Mouse (Mus musculus): ENCODE data around the gene Gm5751. TPM values are rescaled to one million over a fixed set of nuclear protein-coding genes. Genes with fewer than 3 reads are reported as not detected.
"Not testable (repeated sequence)": the region's sequence is repeated elsewhere in the genome, so short reads cannot be mapped to it uniquely, and the experiment has no call there.

Gene Gm5751
- polyA plus RNA-seq (2015; fragmentation: Nextera tagmentation; extraction: Ambion mirVana), result not detected in 2 replicates

GRCm38 (mm10) chrX:8873953-8874352 is at the start of gene Gm5751:
Gm5751 (plus strand) TSS chrX:8874253.
- 91% methylated on average over 3 of the region's 4 CpGs for WGBS
- H3K27ac ChIP-seq (replicated peaks); H3K4me3 ChIP-seq; H3K27me3 ChIP-seq; ATAC-seq (ENCODE audit: low read depth); H3K9ac ChIP-seq; H3K9me3 ChIP-seq; H3K4me2 ChIP-seq; H3K36me3 ChIP-seq; H3K4me1 ChIP-seq (replicated peaks): not testable (repeated sequence)

GRCm38 (mm10) chrX:8832043-8832442 is 42.0 kb upstream of the Gm5751 start:
- H3K4me2 ChIP-seq, result no peak overlapping the region
- H3K4me1 ChIP-seq (replicated peaks), result no peaks in the 10 kb centered on the region
- H3K27me3 ChIP-seq, result no peaks in the 10 kb centered on the region
- H3K9ac ChIP-seq, result no peak overlapping the region
- no peaks in the 10 kb centered on the region for H3K9me3 ChIP-seq
- no peaks in the 10 kb centered on the region for H3K36me3 ChIP-seq
- H3K4me3 ChIP-seq, result no peak overlapping the region
- no peak overlapping the region for H3K27ac ChIP-seq (replicated peaks)
- ATAC-seq (ENCODE audit: low read depth), result no peak

DNA sequence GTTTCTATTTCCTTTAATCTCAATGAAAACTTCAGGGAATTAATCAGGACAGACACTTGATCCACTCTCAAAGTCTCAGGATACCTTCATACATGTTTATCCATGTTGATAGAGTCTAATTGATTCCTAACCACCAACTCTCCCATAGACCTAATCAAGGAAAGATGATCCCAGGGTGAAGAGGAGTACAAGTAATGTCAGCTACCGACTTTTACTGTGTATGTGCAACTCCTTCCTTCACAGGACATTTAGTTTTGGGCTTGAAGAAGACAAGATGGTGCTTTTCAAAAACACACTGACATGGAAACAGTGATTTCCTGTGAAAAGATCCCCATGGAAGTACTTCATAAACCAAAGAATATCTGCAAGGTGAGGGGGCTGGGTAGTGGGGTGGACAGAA is 30.4 kb upstream of the Gm5751 start, which contains the start of gene Gm6592:
Gene Gm6592 (plus strand): TSS at position 301 of the 400 bp plus-strand sequence.
- Histone ChIP-seq H3K36me3 (no peaks in the 10 kb centered on the region), H3K4me2 (no peak within 1 kb of the TSS), H3K9ac (no peak within 1 kb of the TSS), H3K9me3 (no peaks in the 10 kb centered on the region), H3K4me1 (replicated peaks) (no peaks in the 10 kb centered on the region), H3K27ac (replicated peaks) (no peak within 1 kb of the TSS), H3K4me3 (no peak within 1 kb of the TSS), H3K27me3 (no peaks in the 10 kb centered on the region)
- no peak for ATAC-seq (ENCODE audit: low read depth)
- WGBS, result 78% methylated on average over 1 of the region's 1 CpGs

GRCm38 (mm10) chrX:8852486-8852885 is 21.6 kb upstream of the Gm5751 start:
- H3K4me1 ChIP-seq (replicated peaks), result no peaks in the 10 kb centered on the region
- no peak overlapping the region for H3K27ac ChIP-seq (replicated peaks)
- ATAC-seq (ENCODE audit: low read depth), result no peak
- no peaks in the 10 kb centered on the region for H3K27me3 ChIP-seq
- 87% methylated on average over 10 of the region's 10 CpGs for WGBS
- no peaks in the 10 kb centered on the region for H3K9me3 ChIP-seq
- no peaks in the 10 kb centered on the region for H3K36me3 ChIP-seq
- no peak overlapping the region for H3K9ac ChIP-seq
- no peak overlapping the region for H3K4me3 ChIP-seq
- no peak overlapping the region for H3K4me2 ChIP-seq

GRCm38 (mm10) chrX:8864331-8864730 is 9.7 kb upstream of the Gm5751 start:
- not testable (repeated sequence) for H3K4me2 ChIP-seq; H3K4me3 ChIP-seq; H3K27ac ChIP-seq (replicated peaks); H3K27me3 ChIP-seq; H3K36me3 ChIP-seq; H3K9me3 ChIP-seq; ATAC-seq (ENCODE audit: low read depth); H3K4me1 ChIP-seq (replicated peaks); H3K9ac ChIP-seq
- WGBS, result 5% methylated on average over 3 of the region's 3 CpGs

GRCm38 (mm10) chrX:8884336-8884735 is 10.3 kb downstream of the Gm5751 start:
- Histone ChIP-seq H3K9ac (no peak overlapping the region), H3K27ac (replicated peaks) (no peak overlapping the region), H3K27me3 (no peaks in the 10 kb centered on the region), H3K36me3 (peaks cover 8% of the 10 kb centered on the region; the same call in 1 of the 2 replicates), H3K4me1 (replicated peaks) (no peaks in the 10 kb centered on the region), H3K9me3 (no peaks in the 10 kb centered on the region), H3K4me2 (no peak overlapping the region), H3K4me3 (no peak overlapping the region)
- 67% methylated on average over 4 of the region's 4 CpGs for WGBS
- ATAC-seq (ENCODE audit: low read depth), result no peak

DNA sequence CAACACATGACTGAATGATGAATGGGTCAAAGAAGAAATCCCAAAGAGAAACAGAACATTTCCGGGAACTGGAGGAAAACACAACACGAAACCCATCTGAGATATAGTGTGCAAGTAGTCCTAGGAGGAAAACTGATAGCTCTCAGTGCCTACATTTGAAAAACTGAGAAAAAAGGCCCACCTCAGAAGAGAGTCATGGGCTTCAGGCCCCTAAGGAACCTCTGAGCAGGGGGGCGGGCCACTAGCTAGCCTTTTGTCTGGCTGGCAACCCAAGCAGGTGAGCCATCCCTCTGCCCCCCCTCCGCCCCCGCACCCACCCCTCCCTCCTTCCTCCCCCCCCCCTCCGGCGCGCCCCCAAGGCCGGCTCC is 17.9 kb downstream of the Gm5751 start:
- H3K4me2 ChIP-seq, result peak overlapping the region; percentile 64
- H3K9ac ChIP-seq, result peak overlapping the region; percentile 87
- H3K27me3 ChIP-seq, result no peaks in the 10 kb centered on the region
- peak; percentile 57 for ATAC-seq (ENCODE audit: low read depth)
- peak overlapping the region; percentile 90 for H3K27ac ChIP-seq (replicated peaks)
- H3K4me1 ChIP-seq (replicated peaks), result 0 out of 2 replicates have a peak, but pooled peaks cover 4% of the 10 kb centered on the region
- H3K4me3 ChIP-seq, result peak overlapping the region; percentile 62
- H3K36me3 ChIP-seq, result peaks cover 8% of the 10 kb centered on the region; the same call in 1 of the 2 replicates
- H3K9me3 ChIP-seq, result no peaks in the 10 kb centered on the region
- 50% methylated on average over 4 of the region's 9 CpGs for WGBS

- Histone ChIP-seq H3K27me3 (no peaks in the 10 kb centered on the region), H3K4me2 (peak within 1 kb of the TSS; percentile 64), H3K4me3 (peak within 1 kb of the TSS; percentile 62), H3K4me1 (replicated peaks) (0 out of 2 replicates have a peak, but pooled peaks cover 4% of the 10 kb centered on the region), H3K9ac (peak within 1 kb of the TSS; percentile 87), H3K9me3 (no peaks in the 10 kb centered on the region), H3K36me3 (peaks cover 6% of the 10 kb centered on the region; the same call in 1 of the 2 replicates), H3K27ac (replicated peaks) (peak within 1 kb of the TSS; percentile 90)
- WGBS, result 17% methylated on average over 61 of the region's 95 CpGs
- ATAC-seq (ENCODE audit: low read depth), result peak; percentile 94
Measured at GRCm38 (mm10) chrX:8892343-8893155, 18.5 kb downstream of the Gm5751 start, which contains the start of gene B630019K06Rik. B630019K06Rik (plus strand) TSS chrX:8892382.

DNA sequence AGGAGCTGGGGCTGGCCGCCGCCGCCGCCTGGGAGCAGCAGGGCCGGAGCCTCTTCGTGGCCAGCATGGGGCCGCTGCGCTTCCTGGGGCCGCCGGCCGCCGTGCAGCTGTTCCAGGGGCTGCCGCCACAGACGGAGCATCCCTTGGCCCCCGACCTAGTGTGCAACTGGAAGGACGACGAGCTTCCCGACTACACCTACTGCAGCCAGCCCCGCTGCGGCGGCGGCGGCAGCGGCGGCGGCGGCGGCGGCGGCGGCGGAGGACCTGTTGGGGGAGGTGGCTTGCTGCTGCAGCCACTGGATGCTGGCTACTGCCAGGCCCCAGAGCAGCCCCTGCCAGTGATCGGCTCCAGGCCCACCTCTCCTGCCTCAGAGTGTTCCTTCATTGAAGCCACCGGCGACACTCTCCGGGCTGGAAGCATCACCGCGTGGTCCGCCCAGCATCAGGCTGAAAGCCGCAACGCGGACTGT is 19.2 kb downstream of the Gm5751 start:
- Histone ChIP-seq H3K4me2 (peak overlapping the region; percentile 64), H3K4me3 (peak overlapping the region; percentile 62), H3K36me3 (no peaks in the 10 kb centered on the region), H3K27ac (replicated peaks) (peak overlapping the region; percentile 90), H3K4me1 (replicated peaks) (0 out of 2 replicates have a peak, but pooled peaks cover 4% of the 10 kb centered on the region), H3K9me3 (no peaks in the 10 kb centered on the region), H3K27me3 (no peaks in the 10 kb centered on the region), H3K9ac (peak overlapping the region; percentile 87)
- WGBS, result 20% methylated on average over 31 of the region's 42 CpGs
- ATAC-seq (ENCODE audit: low read depth), result peak; percentile 81

GRCm38 (mm10) chrX:8900823-8901222 is 26.8 kb downstream of the Gm5751 start:
- no peaks in the 10 kb centered on the region for H3K27me3 ChIP-seq
- no peak overlapping the region for H3K4me3 ChIP-seq
- H3K36me3 ChIP-seq, result no peaks in the 10 kb centered on the region
- 77% methylated on average over 4 of the region's 4 CpGs for WGBS
- H3K4me1 ChIP-seq (replicated peaks), result no peaks in the 10 kb centered on the region; the same call in 1 of the 2 replicates
- H3K9me3 ChIP-seq, result no peaks in the 10 kb centered on the region
- ATAC-seq (ENCODE audit: low read depth), result no peak
- no peak overlapping the region for H3K27ac ChIP-seq (replicated peaks)
- H3K4me2 ChIP-seq, result no peak overlapping the region
- no peak overlapping the region for H3K9ac ChIP-seq

GRCm38 (mm10) chrX:8901906-8902472 is 27.9 kb downstream of the Gm5751 start:
- 0 out of 2 replicates have a peak, but pooled peaks have one; percentile 40 for ATAC-seq (ENCODE audit: low read depth)

GRCm38 (mm10) chrX:8921080-8921479 is 47.0 kb downstream of the Gm5751 start:
- Histone ChIP-seq H3K27ac (replicated peaks) (no peak overlapping the region), H3K9ac (no peak overlapping the region), H3K4me1 (replicated peaks) (no peaks in the 10 kb centered on the region), H3K27me3 (no peaks in the 10 kb centered on the region), H3K4me3 (no peak overlapping the region), H3K9me3 (no peaks in the 10 kb centered on the region), H3K4me2 (no peak overlapping the region), H3K36me3 (no peaks in the 10 kb centered on the region)
- 62% methylated on average over 4 of the region's 4 CpGs for WGBS
- no peak for ATAC-seq (ENCODE audit: low read depth)

More at GRCm38 (mm10) chrX:8901906-8902472, 27.9 kb downstream of the Gm5751 start:
- WGBS, result 27% methylated on average over 7 of the region's 7 CpGs
- H3K9me3 ChIP-seq, result no peaks in the 10 kb centered on the region
- no peak overlapping the region for H3K4me3 ChIP-seq
- no peak overlapping the region for H3K27ac ChIP-seq (replicated peaks)
- H3K4me1 ChIP-seq (replicated peaks), result no peaks in the 10 kb centered on the region; the same call in 1 of the 2 replicates
- H3K36me3 ChIP-seq, result no peaks in the 10 kb centered on the region
- H3K4me2 ChIP-seq, result no peak overlapping the region
- no peak overlapping the region for H3K9ac ChIP-seq
- H3K27me3 ChIP-seq, result no peaks in the 10 kb centered on the region

Measured in neural tube, embryonic 13.5 days (tissue).